In genomic region chr11:78972811-78973351, GRCm38 (mm10) we compare ENCODE assay signal across 10 mouse cellular contexts. TPM values are rescaled to one million over a fixed set of nuclear protein-coding genes. Genes with fewer than 3 reads are reported as not detected.
DNase-seq lines count a peak whose midpoint lies in the region; ATAC-seq lines count a peak whose summit lies in the region.
"Had no signal": no experiment of that assay in that cellular context is flagged by ENCODE, and none has a peak within 500 bp of the region (broad histone marks: within the 10 kb centered on the region; RNA-seq: fewer than 3 reads in every experiment).

No protein-coding gene starts in this region.

- ATAC-seq in heart, embryonic 15.5 days (replicated peaks; ENCODE audit: insufficient number of reproducible peaks, insufficient read depth, low FRiP score, low read depth) = no peak
- peak; percentile 11; the same call in 1 of the 2 replicates for ATAC-seq in hindbrain, embryonic 16.5 days
- ATAC-seq in neural tube, embryonic 14.5 days (ENCODE audit: low read depth) = no peak

- intact Hi-C loops in left cerebral cortex, postnatal 25 days (cut with DNase I) = no loop called here

- no peak for DNase-seq in heart, adult 18-20 months
- peak; percentile 47 for DNase-seq in T-cell, adult 2 months (ENCODE audit: low spot score)
- no peak for DNase-seq in spleen, postnatal 10 days (ENCODE audit: low spot score in 2 of 2)
- DNase-seq in layer of hippocampus, adult 8-10 months (ENCODE audit: low spot score in 2 of 2) = no peak
- no peak for DNase-seq in left cerebral cortex, postnatal 25 days (ENCODE audit: low spot score in 2 of 2)

- H3K4me2 ChIP-seq in heart, embryonic 15.5 days = peak overlapping the region; percentile 21; the same call in 1 of the 2 replicates
- peak overlapping the region; percentile 40 for H3K4me2 ChIP-seq in hindbrain, embryonic 16.5 days (ENCODE audit: low read length)
- H3K4me2 ChIP-seq in neural tube, embryonic 14.5 days (ENCODE audit: low read depth, low read length) = 0 out of 2 replicates have a peak overlapping the region, but pooled peaks have one; percentile 11

- no peak overlapping the region for H3K4me3 ChIP-seq in heart, embryonic 15.5 days
- peak overlapping the region; percentile 16; the same call in 1 of the 2 replicates for H3K4me3 ChIP-seq in hindbrain, embryonic 16.5 days (ENCODE audit: low read length)
- H3K4me3 ChIP-seq in neural tube, embryonic 14.5 days (ENCODE audit: low read depth, low read length) = no peak overlapping the region
- H3K4me3 ChIP-seq: heart, adult 2 months had no signal

- no peaks in the 10 kb centered on the region for H3K27me3 ChIP-seq in heart, embryonic 15.5 days
- H3K27me3 ChIP-seq in hindbrain, embryonic 16.5 days (replicated peaks; ENCODE audit: control insufficient read depth, insufficient read depth, low read length) = no peaks in the 10 kb centered on the region
- no peaks in the 10 kb centered on the region for H3K27me3 ChIP-seq in neural tube, embryonic 14.5 days (ENCODE audit: control insufficient read depth, insufficient read depth, low read length)

- WGBS in heart, embryonic 15.5 days = 57% methylated on average over 8 of the region's 8 CpGs
- 56% methylated on average over 8 of the region's 8 CpGs for WGBS in hindbrain, embryonic 16.5 days
- 46% methylated on average over 8 of the region's 8 CpGs for WGBS in neural tube, embryonic 14.5 days

- H3K4me1 ChIP-seq in heart, embryonic 15.5 days (replicated peaks) = peaks cover 11% of the 10 kb centered on the region
- peaks cover 8% of the 10 kb centered on the region for H3K4me1 ChIP-seq in hindbrain, embryonic 16.5 days (ENCODE audit: control insufficient read depth, insufficient read depth, low read depth, low read length)
- peaks cover 4% of the 10 kb centered on the region; the same call in 1 of the 2 replicates for H3K4me1 ChIP-seq in neural tube, embryonic 14.5 days (ENCODE audit: control insufficient read depth, insufficient read depth, low read length)

- H3K9ac ChIP-seq in heart, embryonic 15.5 days = no peak overlapping the region
- H3K9ac ChIP-seq in hindbrain, embryonic 16.5 days (ENCODE audit: low read depth, low read length) = no peak overlapping the region
- no peak overlapping the region for H3K9ac ChIP-seq in neural tube, embryonic 14.5 days (replicated peaks; ENCODE audit: low read depth, low read length)

- no peaks in the 10 kb centered on the region for H3K36me3 ChIP-seq in heart, embryonic 15.5 days
- H3K36me3 ChIP-seq in hindbrain, embryonic 16.5 days (ENCODE audit: control insufficient read depth, insufficient read depth, low read length) = no peaks in the 10 kb centered on the region
- H3K36me3 ChIP-seq in neural tube, embryonic 14.5 days (ENCODE audit: control insufficient read depth, insufficient read depth, low read length) = no peaks in the 10 kb centered on the region

- peak overlapping the region; percentile 20; the same call in 1 of the 2 replicates for H3K27ac ChIP-seq in heart, embryonic 15.5 days
- peak overlapping the region; percentile 1; the same call in 1 of the 2 replicates for H3K27ac ChIP-seq in hindbrain, embryonic 16.5 days (ENCODE audit: low read depth, low read length)
- H3K27ac ChIP-seq in neural tube, embryonic 14.5 days (ENCODE audit: low read depth, low read length) = peak overlapping the region; percentile 52; the same call in 1 of the 2 replicates
- H3K27ac ChIP-seq: heart, adult 2 months had no signal

- H3K9me3 ChIP-seq in heart, embryonic 15.5 days (replicated peaks) = no peaks in the 10 kb centered on the region
- no peaks in the 10 kb centered on the region for H3K9me3 ChIP-seq in hindbrain, embryonic 16.5 days (ENCODE audit: control insufficient read depth, low read length)
- H3K9me3 ChIP-seq in neural tube, embryonic 14.5 days (ENCODE audit: control insufficient read depth, low read length) = no peaks in the 10 kb centered on the region

RNA-seq across cellular contexts. Expression of gene Lgals9, which starts 11.9 kb away (rescaled TPM):
- 54.4 and 86.9 TPM in 2 replicates for polyA plus RNA-seq in heart, embryonic 15.5 days (2015; fragmentation: Nextera tagmentation; extraction: Ambion mirVana)
- 10 to 100 TPM; 19.5 to 22.5 TPM for total RNA-seq in heart, adult 18-20 months (2021)
- polyA plus RNA-seq in hindbrain, embryonic 16.5 days (2015; fragmentation: Nextera tagmentation; extraction: Ambion mirVana) = 14.7 and 18.3 TPM in 2 replicates
- polyA plus RNA-seq in neural tube, embryonic 14.5 days (2014; fragmentation: Nextera tagmentation; extraction: Ambion mirVana) = 8.8 and 12.9 TPM in 2 replicates
- total RNA-seq in layer of hippocampus, adult 8-10 months (2022) = 10 to 100 TPM in 2 of 4 experiments, 1 to 10 TPM in 2; 3.7 to 18.7 (median 8.7) TPM
- 1 to 10 TPM; 4.8 to 4.9 TPM for total RNA-seq in left cerebral cortex, postnatal 25 days (2021)

RNA-seq across cellular contexts. Expression of gene Nos2, which starts 52.3 kb away (rescaled TPM):
- polyA plus RNA-seq in heart, embryonic 15.5 days (2015; fragmentation: Nextera tagmentation; extraction: Ambion mirVana) = 1.6 and 2.0 TPM in 2 replicates
- 1 to 10 TPM; 3.3 to 6.3 TPM for total RNA-seq in heart, adult 18-20 months (2021)
- polyA plus RNA-seq in hindbrain, embryonic 16.5 days (2015; fragmentation: Nextera tagmentation; extraction: Ambion mirVana) = 0.96 and 1.2 TPM in 2 replicates
- polyA plus RNA-seq in neural tube, embryonic 14.5 days (2014; fragmentation: Nextera tagmentation; extraction: Ambion mirVana) = 0.35 and 1.1 TPM in 2 replicates
- under 1 TPM; 0.18 to 0.49 (median 0.40) TPM for total RNA-seq in layer of hippocampus, adult 8-10 months (2022)
- under 1 TPM; 0.48 to 0.66 TPM for total RNA-seq in left cerebral cortex, postnatal 25 days (2021)
- total RNA-seq: neutrophil, adult 5-6 weeks had no signal

Comparison
In these comparisons a context has a peak if more than half of its experiments do, and no peak if none do; other contexts are left out.
1. H3K27ac ChIP-seq: peak in every context shown above with its lines; median percentile 52 in neural tube, embryonic 14.5 days; 20 in heart, embryonic 15.5 days; 1 in hindbrain, embryonic 16.5 days.